Mouse (Mus musculus) ES-CJ7 (cell line): ENCODE measurements around the gene Unc5c.

Experiments used
- DNase-seq: peaks from one replicate; pipeline ENCODE4 v3.0.0; 2011; ENCODE audit warnings: low read depth, low spot score

Unc5c gene

GRCm38 (mm10) chr3:141711601-141712000 is 246.6 kb downstream of the Unc5c start:
- DNase-seq, result no peak

- DNase-seq, result no peak
Observed at GRCm38 (mm10) chr3:141716371-141716770, 251.4 kb downstream of the Unc5c start.

DNA sequence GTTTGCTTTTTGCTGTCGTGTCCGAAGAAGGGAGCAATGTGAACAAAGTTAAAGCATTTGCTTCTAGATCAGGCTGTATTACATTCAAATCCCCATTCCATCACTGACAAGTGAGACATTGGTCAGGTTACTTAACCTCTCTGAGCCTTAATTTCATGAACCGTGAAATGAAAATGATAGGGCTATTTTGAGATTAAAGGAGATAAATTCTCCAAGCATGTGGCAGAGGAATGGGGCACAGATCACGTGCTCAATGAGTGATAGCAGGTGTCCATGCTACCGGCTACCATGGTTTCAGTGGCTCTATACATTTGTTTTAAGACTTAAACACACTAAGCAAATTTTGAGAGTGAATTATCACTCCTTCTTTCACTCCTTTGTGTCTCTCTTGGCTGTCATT is 254.0 kb downstream of the Unc5c start:
- DNase-seq, result no peak

DNA sequence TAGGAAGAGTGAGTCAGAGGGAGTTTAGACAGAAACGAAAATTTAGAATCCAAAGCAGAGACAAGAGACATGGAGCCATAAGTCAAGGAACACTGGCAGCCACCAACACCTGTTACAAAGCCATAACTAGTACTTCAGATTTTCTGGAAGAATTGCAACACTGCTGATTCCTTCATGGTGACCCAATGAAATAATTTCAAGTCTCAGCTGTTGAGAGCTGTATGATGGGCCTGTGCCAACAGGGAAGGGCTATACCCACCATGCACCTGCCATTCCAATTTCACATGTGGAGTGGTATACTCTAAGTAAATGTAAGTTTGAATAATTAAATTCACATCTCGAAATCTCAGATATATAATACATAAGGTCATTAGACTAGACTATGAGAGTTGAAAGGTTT is 259.5 kb downstream of the Unc5c start:
- DNase-seq, result no peak

- DNase-seq, result no peak
Observed at GRCm38 (mm10) chr3:141725432-141725831, 260.4 kb downstream of the Unc5c start.

GRCm38 (mm10) chr3:141733844-141734243 is 268.8 kb downstream of the Unc5c start:
- no peak for DNase-seq

DNA sequence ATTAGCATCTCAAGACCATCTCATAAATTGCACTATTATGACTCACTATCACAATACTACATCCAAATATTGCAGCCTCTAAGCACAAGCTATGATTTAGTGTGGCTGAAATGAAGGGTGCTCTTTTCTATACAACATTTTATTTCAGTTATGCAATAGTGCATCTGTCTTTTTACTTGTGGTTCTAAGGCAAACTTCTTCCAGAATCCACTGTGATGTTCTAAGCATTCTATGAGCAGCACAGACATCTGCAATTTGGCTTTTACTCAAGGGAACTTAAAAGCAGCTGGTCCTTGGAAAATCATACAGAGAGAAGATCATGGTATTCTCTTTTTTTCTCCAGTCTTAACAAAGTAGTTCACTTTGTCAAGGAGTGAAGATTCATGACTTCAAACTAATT is 270.3 kb downstream of the Unc5c start:
- no peak for DNase-seq

- DNase-seq, result no peak
Observed at GRCm38 (mm10) chr3:141745322-141745721, 280.3 kb downstream of the Unc5c start.

DNA sequence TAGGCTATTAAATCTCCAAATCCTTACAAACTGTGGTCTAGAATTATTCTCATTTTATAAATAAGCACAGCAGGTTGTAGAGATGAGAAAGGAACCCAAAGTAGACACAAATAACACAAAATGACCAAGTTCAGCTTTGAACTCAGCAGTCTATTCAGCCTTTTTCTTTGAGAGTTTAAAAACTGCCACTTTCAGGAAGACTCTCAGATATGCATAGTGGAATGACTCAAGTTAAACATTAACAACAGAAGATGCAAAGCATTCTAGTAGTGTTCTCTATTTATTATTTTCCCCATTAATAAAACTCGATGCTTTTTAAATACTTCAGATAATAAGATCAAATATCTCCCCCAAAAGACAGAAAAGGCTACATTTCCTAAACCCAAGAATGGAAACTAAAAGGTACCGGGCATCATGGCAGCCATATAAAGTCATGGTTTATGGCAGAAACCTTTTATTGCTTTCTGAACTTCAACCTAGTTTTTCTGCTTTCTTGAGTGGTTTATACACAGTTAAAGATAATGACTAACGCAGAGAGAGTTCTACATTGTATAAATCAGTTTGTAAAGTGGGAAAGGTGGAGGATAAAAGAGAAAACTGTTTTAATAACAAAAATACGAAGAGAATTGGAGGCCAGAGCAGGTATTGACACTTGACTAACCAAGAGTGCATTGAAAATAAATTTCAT is 283.8 kb downstream of the Unc5c start:
- no peak for DNase-seq

DNA sequence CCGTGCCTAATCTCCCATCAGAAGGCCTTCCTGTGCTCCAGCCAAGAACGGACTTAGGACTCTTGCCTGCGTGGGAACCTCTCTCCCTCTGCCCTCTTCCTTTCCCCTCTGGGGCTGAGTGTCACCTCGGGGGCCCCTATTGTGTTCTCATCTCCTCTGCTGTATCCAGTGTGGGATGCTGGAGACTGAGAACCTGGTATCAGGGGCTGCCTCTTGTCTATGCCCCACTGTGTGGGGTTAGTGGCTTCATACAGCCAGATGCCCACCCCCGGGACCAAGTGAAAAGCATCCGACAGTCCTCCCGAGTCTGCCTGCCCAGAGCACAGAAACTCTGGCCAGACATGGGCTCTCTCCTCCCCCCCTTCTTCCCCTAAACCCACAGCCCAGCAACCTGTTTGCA is 287.2 kb downstream of the Unc5c start:
- no peak for DNase-seq

- DNase-seq, result no peak
Observed at GRCm38 (mm10) chr3:141757259-141757658, 292.2 kb downstream of the Unc5c start.

- no peak for DNase-seq
Observed at GRCm38 (mm10) chr3:141778411-141778919, 313.4 kb downstream of the Unc5c start.

GRCm38 (mm10) chr3:141779186-141779585 is 314.2 kb downstream of the Unc5c start:
- DNase-seq, result no peak

DNA sequence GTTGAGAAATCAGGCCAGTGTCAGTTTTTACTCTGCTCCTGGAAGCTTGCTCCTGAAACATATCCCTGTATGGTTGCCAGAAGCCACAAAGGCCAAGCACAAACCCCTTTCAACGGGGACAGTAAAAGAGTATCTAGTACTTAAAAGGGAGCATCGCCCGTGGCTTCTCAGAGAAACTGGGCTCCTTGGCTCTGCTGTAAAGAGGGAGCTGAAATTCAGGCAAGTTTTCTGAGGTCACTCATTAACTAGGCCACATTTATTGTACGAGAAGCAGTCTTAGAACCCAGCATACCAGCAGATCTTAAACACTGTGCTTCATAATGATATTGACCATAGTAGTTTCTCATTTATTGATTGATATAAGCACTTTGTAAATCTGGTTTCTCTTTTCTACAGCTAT is 317.5 kb downstream of the Unc5c start:
- no peak for DNase-seq

DNA sequence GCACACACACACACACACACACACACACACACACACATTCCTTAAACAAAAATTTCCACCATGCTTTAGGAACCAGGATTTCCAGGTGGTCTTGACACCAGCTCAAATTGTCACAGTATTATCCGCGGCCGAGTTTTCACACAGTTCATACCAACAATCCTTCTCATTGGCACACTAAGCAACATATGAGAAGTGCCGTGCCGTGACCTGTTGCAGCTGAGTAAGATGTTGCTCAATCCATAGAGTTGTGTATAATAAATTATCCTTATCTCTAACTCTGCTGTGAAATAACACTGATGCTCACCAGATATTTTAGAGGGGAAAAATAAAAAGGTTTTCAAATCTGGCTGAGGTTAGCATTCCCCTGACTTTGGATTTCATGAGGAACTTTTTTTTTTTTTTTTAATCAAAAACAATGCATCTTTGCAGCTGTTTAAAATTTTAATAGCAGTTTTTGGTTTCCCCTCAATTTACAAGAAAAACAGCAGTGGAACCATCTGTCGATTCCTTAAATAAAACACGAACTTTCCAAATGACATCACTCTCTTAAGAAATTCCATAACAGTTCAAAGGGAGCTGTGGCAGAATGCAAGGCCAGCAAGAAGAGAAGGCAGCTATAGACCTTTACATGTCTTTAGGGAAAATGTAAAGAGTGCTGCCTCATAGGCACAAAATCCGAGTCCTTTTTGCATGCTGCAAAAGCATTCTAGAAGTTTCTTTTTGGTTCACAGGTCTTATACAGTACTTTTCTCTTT is 326.2 kb downstream of the Unc5c start:
- DNase-seq, result no peak

DNA sequence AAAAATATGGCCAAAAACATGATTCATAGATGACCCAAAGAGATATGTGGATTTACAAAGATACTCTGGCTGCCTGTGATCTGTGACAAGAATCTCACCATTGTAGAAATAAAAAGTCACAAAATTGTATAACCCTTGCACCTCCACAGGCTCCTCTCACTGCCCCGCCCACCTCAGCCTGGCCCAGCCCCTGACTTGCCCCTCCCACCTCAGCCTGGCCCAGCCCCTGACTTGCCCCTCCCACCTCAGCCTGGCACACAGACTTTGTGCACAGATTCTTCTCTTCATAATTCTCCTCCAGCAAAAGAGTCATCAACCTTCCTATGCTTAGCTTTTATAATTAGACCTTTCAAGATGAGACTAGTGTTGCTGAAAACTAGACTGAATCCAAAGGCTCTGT is 327.1 kb downstream of the Unc5c start:
- no peak for DNase-seq

- DNase-seq, result no peak
Observed at GRCm38 (mm10) chr3:141793755-141794154, 328.7 kb downstream of the Unc5c start.

DNA sequence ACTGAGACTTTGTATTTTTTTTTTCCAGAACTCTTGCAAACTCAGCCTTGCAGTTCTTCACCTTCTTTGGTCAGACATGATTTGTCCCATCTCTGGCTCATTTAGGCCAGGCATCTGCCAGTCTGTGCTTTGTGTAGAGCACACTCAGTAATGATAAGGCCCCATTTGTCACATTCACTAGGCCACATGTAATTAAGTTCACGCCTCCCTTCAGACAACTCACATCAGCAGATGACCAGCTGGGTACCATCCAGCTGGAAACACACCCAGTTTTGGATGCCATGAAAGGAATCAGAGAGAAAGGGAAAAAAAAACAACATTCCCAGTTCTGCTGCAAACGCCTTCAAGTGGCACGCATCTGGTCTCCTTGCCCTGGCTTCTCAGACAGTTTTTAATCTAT is 329.4 kb downstream of the Unc5c start:
- no peak for DNase-seq

DNA sequence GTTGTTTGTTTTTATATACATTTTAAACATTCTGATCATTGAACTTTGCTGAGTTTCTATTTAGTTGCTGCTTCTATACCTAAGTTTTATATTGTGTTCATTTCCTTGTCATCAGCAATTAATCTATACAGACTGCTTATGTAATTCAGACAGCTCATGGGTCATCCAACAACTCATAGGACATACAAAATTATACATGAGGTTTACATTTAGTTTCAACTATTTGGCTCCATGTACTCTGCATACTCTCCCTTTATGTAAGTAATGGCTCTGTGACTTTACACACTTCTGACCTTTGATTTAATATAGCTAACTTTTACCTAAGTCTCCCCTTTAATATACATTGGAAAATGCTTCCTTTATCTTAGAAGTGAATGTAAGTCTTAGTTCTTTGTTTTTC is 332.4 kb downstream of the Unc5c start:
- no peak for DNase-seq

DNA sequence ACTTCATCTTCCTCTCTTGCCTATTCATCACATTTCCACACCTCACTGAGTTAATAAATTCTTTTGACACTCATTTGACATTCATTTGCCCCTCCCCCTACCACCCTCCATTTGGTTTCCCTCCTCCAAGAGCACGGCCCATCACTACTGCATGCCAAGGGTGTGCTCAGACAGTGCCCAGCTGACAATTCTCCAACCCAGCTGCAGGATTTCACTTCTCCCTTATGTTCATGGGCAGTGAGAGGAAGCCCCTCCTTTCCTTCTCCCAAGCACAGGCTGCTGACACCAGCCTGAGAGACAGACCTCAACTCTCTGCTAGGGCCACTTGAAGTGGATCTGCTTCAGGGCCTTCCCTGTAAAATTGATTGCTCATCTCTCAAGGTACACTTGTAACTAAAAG is 332.8 kb downstream of the Unc5c start:
- DNase-seq, result no peak

GRCm38 (mm10) chr3:141804133-141804532 is 339.1 kb downstream of the Unc5c start:
- DNase-seq, result no peak

GRCm38 (mm10) chr3:141809581-141809980 is 344.6 kb downstream of the Unc5c start:
- DNase-seq, result no peak

DNA sequence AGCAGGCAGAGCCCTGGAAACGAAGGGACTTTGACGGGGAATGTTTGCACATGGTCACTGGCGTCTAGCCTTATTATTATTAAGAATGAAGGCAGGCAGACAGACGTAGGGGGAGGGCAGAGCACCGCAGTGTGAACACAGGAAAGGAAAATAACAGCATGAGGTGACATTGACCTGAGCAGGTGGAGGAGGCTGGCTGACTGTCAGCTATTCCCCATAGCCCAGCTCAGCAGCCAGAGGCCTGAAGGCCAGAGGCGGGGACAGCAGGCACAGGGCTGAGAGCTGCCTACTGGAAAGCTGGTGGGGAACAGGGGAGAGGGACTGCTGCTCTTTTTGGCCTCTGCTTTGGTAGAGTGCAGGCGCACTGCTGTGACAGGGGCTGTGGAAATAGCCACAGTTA is 345.9 kb downstream of the Unc5c start:
- no peak for DNase-seq
